Mouse (Mus musculus): Measurements from ENCODE around the gene Otof.
A peak's percentile ranks its signal among the peaks of the same experiment; 100 is the strongest.

The Otof gene

GRCm38 (mm10) chr5:30461821-30462220, at the start of gene Otof:
Otof (minus strand) TSS chr5:30461932.
- no peak for DNase-seq (ENCODE audit: low read depth)

- DNase-seq (ENCODE audit: low read depth) = no peak
Observed at GRCm38 (mm10) chr5:30497299-30497698, 35.6 kb upstream of the Otof start.

- DNase-seq (ENCODE audit: low read depth) = no peak
Observed at GRCm38 (mm10) chr5:30496821-30497220, 35.1 kb upstream of the Otof start.

GRCm38 (mm10) chr5:30495288-30495687, 33.6 kb upstream of the Otof start:
- no peak for DNase-seq (ENCODE audit: low read depth)

- no peak for DNase-seq (ENCODE audit: low read depth)
Observed at GRCm38 (mm10) chr5:30494606-30495005, 32.9 kb upstream of the Otof start.

GRCm38 (mm10) chr5:30493723-30494122, 32.0 kb upstream of the Otof start:
- no peak for DNase-seq (ENCODE audit: low read depth)

GRCm38 (mm10) chr5:30490845-30491244, 29.1 kb upstream of the Otof start:
- DNase-seq (ENCODE audit: low read depth) = no peak

- DNase-seq (ENCODE audit: low read depth) = no peak
Observed at GRCm38 (mm10) chr5:30490215-30490614, 28.5 kb upstream of the Otof start.

- no peak for DNase-seq (ENCODE audit: low read depth)
Observed at GRCm38 (mm10) chr5:30485136-30485535, 23.4 kb upstream of the Otof start.

- no peak for DNase-seq (ENCODE audit: low read depth)
Observed at GRCm38 (mm10) chr5:30484591-30484990, 22.9 kb upstream of the Otof start.

GRCm38 (mm10) chr5:30483533-30483932, 21.8 kb upstream of the Otof start:
- DNase-seq (ENCODE audit: low read depth) = no peak

GRCm38 (mm10) chr5:30482319-30482718, 20.6 kb upstream of the Otof start:
- DNase-seq (ENCODE audit: low read depth) = peak; percentile 75

- DNase-seq (ENCODE audit: low read depth) = peak; percentile 54
Observed at GRCm38 (mm10) chr5:30476534-30476933, 14.8 kb upstream of the Otof start.

GRCm38 (mm10) chr5:30472148-30472547, 10.4 kb upstream of the Otof start:
- no peak for DNase-seq (ENCODE audit: low read depth)

- DNase-seq (ENCODE audit: low read depth) = no peak
Observed at GRCm38 (mm10) chr5:30470454-30470853, 8.7 kb upstream of the Otof start.

- DNase-seq (ENCODE audit: low read depth) = no peak
Observed at GRCm38 (mm10) chr5:30466315-30466714, 4.6 kb upstream of the Otof start.

- no peak for DNase-seq (ENCODE audit: low read depth)
Observed at GRCm38 (mm10) chr5:30465861-30466260, 4.1 kb upstream of the Otof start, which contains the start of gene 1700001C02Rik. 1700001C02Rik (plus strand) TSS chr5:30466047.

GRCm38 (mm10) chr5:30460155-30460554, 1.6 kb downstream of the Otof start:
- no peak for DNase-seq (ENCODE audit: low read depth)

- DNase-seq (ENCODE audit: low read depth) = no peak
Observed at GRCm38 (mm10) chr5:30456056-30456455, 5.7 kb downstream of the Otof start.

GRCm38 (mm10) chr5:30444327-30444895, 17.3 kb downstream of the Otof start:
- no peak for DNase-seq (ENCODE audit: low read depth)

- no peak for DNase-seq (ENCODE audit: low read depth)
Observed at GRCm38 (mm10) chr5:30442196-30442595, 19.5 kb downstream of the Otof start.

GRCm38 (mm10) chr5:30440308-30440906, 21.3 kb downstream of the Otof start:
- DNase-seq (ENCODE audit: low read depth) = no peak

- DNase-seq (ENCODE audit: low read depth) = no peak
Observed at GRCm38 (mm10) chr5:30438931-30439330, 22.8 kb downstream of the Otof start.

- DNase-seq (ENCODE audit: low read depth) = no peak
Observed at GRCm38 (mm10) chr5:30427406-30427805, 34.3 kb downstream of the Otof start.

All from induced T-regulatory cell, adult 2 months (primary cell).